Mouse (Mus musculus): ENCODE measurements around the gene Dhdh.
A peak's percentile ranks its signal among the peaks of the same experiment; 100 is the strongest.
"Not testable (repeated sequence)": the region's sequence is repeated elsewhere in the genome, so short reads cannot be mapped to it uniquely, and the experiment has no call there.

The Dhdh gene

GRCm38 (mm10) chr7:45488293-45489204, at the start of gene Dhdh:
Dhdh (minus strand) TSS chr7:45488805.
- DNase-seq (ENCODE audit: low read depth, low spot score), result peak; percentile 78

GRCm38 (mm10) chr7:45537602-45538001, 49.0 kb upstream of the Dhdh start:
- no peak for DNase-seq (ENCODE audit: low read depth, low spot score)

GRCm38 (mm10) chr7:45535676-45536075, 47.1 kb upstream of the Dhdh start:
- no peak for DNase-seq (ENCODE audit: low read depth, low spot score)

GRCm38 (mm10) chr7:45530643-45531042, 42.0 kb upstream of the Dhdh start:
- DNase-seq (ENCODE audit: low read depth, low spot score), result no peak

- DNase-seq (ENCODE audit: low read depth, low spot score), result no peak
Measured at GRCm38 (mm10) chr7:45529461-45529860, 40.9 kb upstream of the Dhdh start.

GRCm38 (mm10) chr7:45527169-45527568, 38.6 kb upstream of the Dhdh start:
- DNase-seq (ENCODE audit: low read depth, low spot score), result not testable (repeated sequence)

- DNase-seq (ENCODE audit: low read depth, low spot score), result no peak
Measured at GRCm38 (mm10) chr7:45526474-45527120, 38.0 kb upstream of the Dhdh start.

GRCm38 (mm10) chr7:45525809-45526473, 37.3 kb upstream of the Dhdh start, which contains the start of the genes Ppp1r15a and Plekha4:
Ppp1r15a (minus strand) TSS chr7:45526268.
Plekha4 (plus strand) TSS chr7:45526330.
- DNase-seq (ENCODE audit: low read depth, low spot score), result peak; percentile 98

GRCm38 (mm10) chr7:45524841-45525621, 36.4 kb upstream of the Dhdh start:
- peak; percentile 43 for DNase-seq (ENCODE audit: low read depth, low spot score)

- no peak for DNase-seq (ENCODE audit: low read depth, low spot score)
Measured at GRCm38 (mm10) chr7:45523678-45524170, 35.1 kb upstream of the Dhdh start.

GRCm38 (mm10) chr7:45522957-45523676, 34.5 kb upstream of the Dhdh start:
- DNase-seq (ENCODE audit: low read depth, low spot score), result no peak

GRCm38 (mm10) chr7:45522194-45522752, 33.7 kb upstream of the Dhdh start:
- no peak for DNase-seq (ENCODE audit: low read depth, low spot score)

- DNase-seq (ENCODE audit: low read depth, low spot score), result peak; percentile 85
Measured at GRCm38 (mm10) chr7:45521728-45522184, 33.2 kb upstream of the Dhdh start.

- DNase-seq (ENCODE audit: low read depth, low spot score), result no peak
Measured at GRCm38 (mm10) chr7:45520605-45521004, 32.0 kb upstream of the Dhdh start.

- DNase-seq (ENCODE audit: low read depth, low spot score), result no peak
Measured at GRCm38 (mm10) chr7:45519345-45520120, 30.9 kb upstream of the Dhdh start.

- no peak for DNase-seq (ENCODE audit: low read depth, low spot score)
Measured at GRCm38 (mm10) chr7:45518618-45519017, 30.0 kb upstream of the Dhdh start.

GRCm38 (mm10) chr7:45516846-45517245, 28.2 kb upstream of the Dhdh start:
- not testable (repeated sequence) for DNase-seq (ENCODE audit: low read depth, low spot score)

- DNase-seq (ENCODE audit: low read depth, low spot score), result no peak
Measured at GRCm38 (mm10) chr7:45515436-45515835, 26.8 kb upstream of the Dhdh start.

- DNase-seq (ENCODE audit: low read depth, low spot score), result no peak
Measured at GRCm38 (mm10) chr7:45514411-45514810, 25.8 kb upstream of the Dhdh start.
